Comparison of ENCODE assay signal across 9 mouse cellular contexts in the genomic region with DNA sequence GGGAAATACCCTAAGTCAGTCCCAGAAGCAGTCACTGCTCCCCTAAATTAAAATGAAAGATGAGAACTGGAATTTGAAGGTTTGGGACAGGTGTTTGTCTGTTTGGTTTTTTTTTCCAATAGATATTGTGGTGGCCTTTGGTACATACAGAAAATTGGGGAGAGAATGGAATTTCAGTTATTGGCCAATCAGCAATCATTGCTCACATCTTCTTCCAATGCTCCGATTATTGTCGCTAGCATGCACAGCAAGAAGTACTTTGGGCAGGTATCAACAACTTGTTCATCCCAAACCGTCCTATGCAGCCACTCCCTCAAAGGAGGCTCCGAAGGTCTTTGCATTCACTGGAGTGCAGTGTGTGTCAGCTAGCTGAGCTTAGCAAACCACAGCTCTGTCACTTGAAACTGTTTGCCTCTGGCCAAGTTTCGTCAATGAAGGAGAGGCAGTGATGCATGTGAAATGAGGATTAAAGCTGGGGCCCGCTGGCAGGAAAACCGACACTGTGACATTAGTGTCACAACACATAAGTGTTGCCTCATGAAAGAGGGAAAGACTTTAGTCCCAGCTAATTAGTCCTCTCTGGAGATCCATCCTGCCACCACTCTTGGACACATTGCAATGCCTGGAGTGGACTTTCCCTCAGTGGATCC.
DNase-seq lines count a peak whose midpoint lies in the region; ATAC-seq lines count a peak whose summit lies in the region.
"Had no signal": no experiment of that assay in that cellular context is flagged by ENCODE, and none has a peak within 500 bp of the region (broad histone marks: within the 10 kb centered on the region; RNA-seq: fewer than 3 reads in every experiment).

No protein-coding gene starts in this region.

- intact Hi-C loops in left cerebral cortex, postnatal 25 days (cut with DNase I), result no loop called here
- intact Hi-C loops in heart, postnatal 25 days (cut with DNase I), result no loop called here

- H3K9me3 ChIP-seq in embryonic facial prominence, embryonic 10.5 days, result no peaks in the 10 kb centered on the region
- H3K9me3 ChIP-seq in hindbrain, embryonic 11.5 days (ENCODE audit: control insufficient read depth, low read length), result no peaks in the 10 kb centered on the region
- H3K9me3 ChIP-seq in midbrain, embryonic 10.5 days (replicated peaks), result no peaks in the 10 kb centered on the region

- H3K4me2 ChIP-seq in hindbrain, embryonic 11.5 days (replicated peaks; ENCODE audit: low read depth, low read length), result no peak overlapping the region

- no peak overlapping the region for H3K4me3 ChIP-seq in embryonic facial prominence, embryonic 10.5 days
- H3K4me3 ChIP-seq in hindbrain, embryonic 11.5 days (ENCODE audit: low read depth, low read length), result no peak overlapping the region
- H3K4me3 ChIP-seq in midbrain, embryonic 10.5 days, result 0 out of 2 replicates have a peak overlapping the region, but pooled peaks have one; percentile 0

- peaks cover 45% of the 10 kb centered on the region for H3K27me3 ChIP-seq in embryonic facial prominence, embryonic 10.5 days (replicated peaks; ENCODE audit: low read depth, poor library complexity, severe bottlenecking)
- no peaks in the 10 kb centered on the region for H3K27me3 ChIP-seq in hindbrain, embryonic 11.5 days (ENCODE audit: control insufficient read depth, insufficient read depth, low read length)
- peaks cover 26% of the 10 kb centered on the region for H3K27me3 ChIP-seq in midbrain, embryonic 10.5 days (ENCODE audit: low read depth, poor library complexity, severe bottlenecking)

- no peaks in the 10 kb centered on the region for H3K36me3 ChIP-seq in embryonic facial prominence, embryonic 10.5 days (replicated peaks)
- no peaks in the 10 kb centered on the region for H3K36me3 ChIP-seq in hindbrain, embryonic 11.5 days (ENCODE audit: control insufficient read depth, insufficient read depth, low read length)
- no peaks in the 10 kb centered on the region for H3K36me3 ChIP-seq in midbrain, embryonic 10.5 days

- no peak for ATAC-seq in hindbrain, embryonic 11.5 days (ENCODE audit: low FRiP score)

- peaks cover 42% of the 10 kb centered on the region for H3K4me1 ChIP-seq in embryonic facial prominence, embryonic 10.5 days
- no peaks in the 10 kb centered on the region for H3K4me1 ChIP-seq in hindbrain, embryonic 11.5 days (replicated peaks; ENCODE audit: control insufficient read depth, insufficient read depth, low read length)
- peaks cover 31% of the 10 kb centered on the region for H3K4me1 ChIP-seq in midbrain, embryonic 10.5 days

- no peak overlapping the region for H3K9ac ChIP-seq in hindbrain, embryonic 11.5 days (ENCODE audit: low read depth, low read length)

- WGBS in embryonic facial prominence, embryonic 10.5 days, result 17% methylated on average over 7 of the region's 7 CpGs
- 44% methylated on average over 7 of the region's 7 CpGs for WGBS in hindbrain, embryonic 11.5 days
- WGBS in midbrain, embryonic 10.5 days, result 17% methylated on average over 7 of the region's 7 CpGs

- peak; percentile 15 for DNase-seq in adrenal gland, postnatal 14 days
- no peak for DNase-seq in adrenal gland, adult 8-10 months
- DNase-seq in embryonic facial prominence, embryonic 10.5 days (ENCODE audit: low spot score), result peak; percentile 51
- DNase-seq in hindbrain, embryonic 11.5 days (ENCODE audit: low spot score), result peak; percentile 23
- DNase-seq in midbrain, embryonic 10.5 days (ENCODE audit: low spot score), result peak; percentile 58
- DNase-seq in left cerebral cortex, postnatal 25 days (ENCODE audit: low spot score in 2 of 2), result no peak
- no peak for DNase-seq in T-cell, adult 2 months (ENCODE audit: low spot score)
- no peak for DNase-seq in heart, postnatal 25 days (ENCODE audit: low spot score)
- DNase-seq: layer of hippocampus, postnatal 36 days had no signal

- H3K27ac ChIP-seq in embryonic facial prominence, embryonic 10.5 days (replicated peaks), result no peak overlapping the region
- H3K27ac ChIP-seq in hindbrain, embryonic 11.5 days (ENCODE audit: low read depth, low read length), result no peak overlapping the region
- peak overlapping the region; percentile 58 for H3K27ac ChIP-seq in midbrain, embryonic 10.5 days (replicated peaks)

Comparison
In these comparisons a context has a peak if more than half of its experiments do, and no peak if none do; other contexts are left out.
1. DNase-seq: peak in adrenal gland, postnatal 14 days (single experiment), embryonic facial prominence, embryonic 10.5 days (single experiment), hindbrain, embryonic 11.5 days (single experiment) and midbrain, embryonic 10.5 days (single experiment); none in adrenal gland, adult 8-10 months (single experiment), left cerebral cortex, postnatal 25 days (0 of 2), T-cell, adult 2 months (single experiment) and heart, postnatal 25 days (single experiment).